Mouse (Mus musculus) heart, embryonic 12.5 days (tissue): ENCODE data around the gene Olfr374. TPM values are rescaled to one million over a fixed set of nuclear protein-coding genes. Genes with fewer than 3 reads are reported as not detected.
"Not testable (repeated sequence)": the region's sequence is repeated elsewhere in the genome, so short reads cannot be mapped to it uniquely, and the experiment has no call there.

Experiments used
- ATAC-seq: fragments of 200-750 bp; cut with Nextera tagmentation; 2 replicates; pipeline ENCODE4 v1.8.0; 2017; ENCODE audit warnings: moderate TSS enrichment, moderate library complexity; ENCODE audit not compliant: insufficient number of reproducible peaks, low FRiP score
- H3K27ac ChIP-seq: fragments of 300-500 bp; sonication (generic); 2 replicates; pipeline ENCODE4 v1.5.1; 2016; ENCODE audit warnings: mild to moderate bottlenecking, moderate library complexity; ENCODE audit not compliant: poor library complexity, severe bottlenecking
- H3K27me3 ChIP-seq: fragments of 300-500 bp; sonication (generic); replicated peaks from 2 replicates; pipeline ENCODE4 v1.6.1; 2016; ENCODE audit warnings: mild to moderate bottlenecking, moderate library complexity
- H3K36me3 ChIP-seq: fragments of 300-500 bp; sonication (generic); 2 replicates; pipeline ENCODE4 v1.6.1; 2016; ENCODE audit warnings: mild to moderate bottlenecking, moderate library complexity
- H3K4me1 ChIP-seq: fragments of 300-500 bp; sonication (generic); replicated peaks from 2 replicates; pipeline ENCODE4 v1.6.1; 2016; ENCODE audit warnings: mild to moderate bottlenecking
- H3K4me2 ChIP-seq: fragments of 300-500 bp; sonication (generic); 2 replicates; pipeline ENCODE4 v1.6.1; 2016; ENCODE audit warnings: mild to moderate bottlenecking, moderate library complexity
- H3K4me3 ChIP-seq: fragments of 300-500 bp; sonication (generic); 2 replicates; pipeline ENCODE4 v1.5.1; 2016; ENCODE audit warnings: mild to moderate bottlenecking
- H3K9ac ChIP-seq: fragments of 300-500 bp; sonication (generic); 2 replicates; pipeline ENCODE4 v1.6.1; 2016; ENCODE audit warnings: mild to moderate bottlenecking, moderate library complexity
- H3K9me3 ChIP-seq: fragments of 300-500 bp; sonication (generic); replicated peaks from 2 replicates; pipeline ENCODE4 v1.6.1; 2016; ENCODE audit warnings: mild to moderate bottlenecking, moderate library complexity
- WGBS: fragments of 180-500 bp; shearing (Covaris S2); methylation state at CpG from one replicate; pipeline ENCODE4 v1.1.7; 2016; 5-methylcytosine and 5-hydroxymethylcytosine counted together
- polyA plus RNA-seq: library from polyadenylated mRNA; unstranded; fragments of >200 nt; fragmentation: Nextera tagmentation; extraction: Ambion mirVana; gene quantifications from 2 replicates; pipeline ENCODE4 v1.2.1, GENCODE M21; 2016

Olfr374 gene
- polyA plus RNA-seq = 0.14 TPM in 1 of 2 replicates, not detected in the other

- H3K9me3 ChIP-seq = no peaks in the 10 kb centered on the region
- H3K4me2 ChIP-seq = no peak within 1 kb of the TSS
- ATAC-seq = no peak
- no peak within 1 kb of the TSS for H3K27ac ChIP-seq
- no peaks in the 10 kb centered on the region for H3K27me3 ChIP-seq
- H3K9ac ChIP-seq = no peak within 1 kb of the TSS
- H3K4me1 ChIP-seq = no peaks in the 10 kb centered on the region
- H3K36me3 ChIP-seq = no peaks in the 10 kb centered on the region
- no peak within 1 kb of the TSS for H3K4me3 ChIP-seq
- 82% methylated on average over 3 of the region's 3 CpGs for WGBS
Measured at GRCm38 (mm10) chr8:72106740-72107139, at the start of gene Olfr374. Gene Olfr374, plus strand, starts transcription at chr8:72107040.

- H3K4me1 ChIP-seq, H3K9ac ChIP-seq, H3K27ac ChIP-seq, H3K9me3 ChIP-seq, H3K27me3 ChIP-seq, ATAC-seq, H3K4me3 ChIP-seq, H3K36me3 ChIP-seq, H3K4me2 ChIP-seq: not testable (repeated sequence)
- 77% methylated on average over 3 of the region's 4 CpGs for WGBS
Measured at GRCm38 (mm10) chr8:72057643-72058042, 49.2 kb upstream of the Olfr374 start.

- not testable (repeated sequence) for H3K4me1 ChIP-seq, H3K36me3 ChIP-seq, H3K9ac ChIP-seq, H3K4me3 ChIP-seq, H3K4me2 ChIP-seq, H3K27me3 ChIP-seq, ATAC-seq, H3K9me3 ChIP-seq, H3K27ac ChIP-seq
- WGBS = 59% methylated on average over 1 of the region's 1 CpGs
Measured at GRCm38 (mm10) chr8:72066819-72067399, 39.9 kb upstream of the Olfr374 start.

GRCm38 (mm10) chr8:72082877-72083276, 24.0 kb upstream of the Olfr374 start, which contains the start of gene Olfr373:
Gene Olfr373, plus strand, starts transcription at chr8:72083177.
- not testable (repeated sequence) for H3K4me1 ChIP-seq, ATAC-seq, H3K9me3 ChIP-seq, H3K36me3 ChIP-seq, H3K4me2 ChIP-seq, H3K27me3 ChIP-seq, H3K9ac ChIP-seq, H3K27ac ChIP-seq, H3K4me3 ChIP-seq

- H3K27ac ChIP-seq = no peak overlapping the region
- H3K4me2 ChIP-seq = no peak overlapping the region
- 56% methylated on average over 5 of the region's 5 CpGs for WGBS
- no peaks in the 10 kb centered on the region for H3K36me3 ChIP-seq
- no peaks in the 10 kb centered on the region for H3K27me3 ChIP-seq
- no peak overlapping the region for H3K4me3 ChIP-seq
- H3K4me1 ChIP-seq = no peaks in the 10 kb centered on the region
- H3K9ac ChIP-seq = no peak overlapping the region
- no peaks in the 10 kb centered on the region for H3K9me3 ChIP-seq
- ATAC-seq = no peak
Measured at GRCm38 (mm10) chr8:72084744-72085143, 22.1 kb upstream of the Olfr374 start.

GRCm38 (mm10) chr8:72087611-72088010, 19.2 kb upstream of the Olfr374 start:
- not testable (repeated sequence) for H3K36me3 ChIP-seq, H3K4me2 ChIP-seq, ATAC-seq, H3K9ac ChIP-seq, H3K4me3 ChIP-seq, H3K27ac ChIP-seq, H3K9me3 ChIP-seq, H3K4me1 ChIP-seq, H3K27me3 ChIP-seq
- WGBS = 81% methylated on average over 3 of the region's 3 CpGs

- H3K4me1 ChIP-seq, H3K4me2 ChIP-seq, H3K27me3 ChIP-seq, H3K4me3 ChIP-seq, H3K9me3 ChIP-seq, H3K36me3 ChIP-seq, H3K27ac ChIP-seq, H3K9ac ChIP-seq, ATAC-seq: not testable (repeated sequence)
Measured at GRCm38 (mm10) chr8:72096721-72097120, 10.1 kb upstream of the Olfr374 start.

GRCm38 (mm10) chr8:72099377-72100103, 7.3 kb upstream of the Olfr374 start:
- H3K9ac ChIP-seq, H3K4me2 ChIP-seq, H3K27ac ChIP-seq, H3K4me3 ChIP-seq, H3K9me3 ChIP-seq, H3K4me1 ChIP-seq, H3K36me3 ChIP-seq, H3K27me3 ChIP-seq, ATAC-seq: not testable (repeated sequence)
- WGBS = 51% methylated on average over 6 of the region's 7 CpGs

GRCm38 (mm10) chr8:72105165-72105564, 1.7 kb upstream of the Olfr374 start:
- Histone ChIP-seq H3K9ac (no peak overlapping the region), H3K4me1 (no peaks in the 10 kb centered on the region), H3K36me3 (no peaks in the 10 kb centered on the region), H3K4me2 (no peak overlapping the region), H3K9me3 (no peaks in the 10 kb centered on the region), H3K27ac (no peak overlapping the region), H3K4me3 (no peak overlapping the region), H3K27me3 (no peaks in the 10 kb centered on the region)
- 17% methylated on average over 4 of the region's 4 CpGs for WGBS
- no peak for ATAC-seq

GRCm38 (mm10) chr8:72110876-72111275, 4.0 kb downstream of the Olfr374 start:
- Histone ChIP-seq H3K4me1 (no peaks in the 10 kb centered on the region), H3K9me3 (no peaks in the 10 kb centered on the region), H3K27ac (no peak overlapping the region), H3K27me3 (no peaks in the 10 kb centered on the region), H3K4me2 (no peak overlapping the region), H3K9ac (no peak overlapping the region), H3K36me3 (no peaks in the 10 kb centered on the region), H3K4me3 (no peak overlapping the region)
- no peak for ATAC-seq
- 71% methylated on average over 6 of the region's 6 CpGs for WGBS

- 65% methylated on average over 3 of the region's 3 CpGs for WGBS
- H3K27ac ChIP-seq = no peak overlapping the region
- H3K36me3 ChIP-seq = no peaks in the 10 kb centered on the region
- no peaks in the 10 kb centered on the region for H3K9me3 ChIP-seq
- H3K4me1 ChIP-seq = no peaks in the 10 kb centered on the region
- no peaks in the 10 kb centered on the region for H3K27me3 ChIP-seq
- H3K4me2 ChIP-seq = no peak overlapping the region
- ATAC-seq = no peak
- no peak overlapping the region for H3K9ac ChIP-seq
- H3K4me3 ChIP-seq = no peak overlapping the region
Measured at GRCm38 (mm10) chr8:72112486-72112885, 5.6 kb downstream of the Olfr374 start.

GRCm38 (mm10) chr8:72115202-72115601, 8.4 kb downstream of the Olfr374 start:
- H3K9ac ChIP-seq = no peak overlapping the region
- no peak overlapping the region for H3K4me2 ChIP-seq
- WGBS = 82% methylated on average over 2 of the region's 2 CpGs
- no peaks in the 10 kb centered on the region for H3K36me3 ChIP-seq
- no peak overlapping the region for H3K27ac ChIP-seq
- H3K27me3 ChIP-seq = no peaks in the 10 kb centered on the region
- no peaks in the 10 kb centered on the region for H3K4me1 ChIP-seq
- ATAC-seq = no peak
- H3K4me3 ChIP-seq = no peak overlapping the region
- H3K9me3 ChIP-seq = no peaks in the 10 kb centered on the region
